Mouse (Mus musculus) embryonic facial prominence, embryonic 10.5 days (tissue): ENCODE measurements around the gene Wnk1. TPM values are rescaled to one million over a fixed set of nuclear protein-coding genes. Genes with fewer than 3 reads are reported as not detected.
A peak's percentile ranks its signal among the peaks of the same experiment; 100 is the strongest.

Experiments
- DNase-seq: peaks from one replicate; pipeline ENCODE4 v3.0.0-alpha.2; 2017; ENCODE audit warnings: low spot score
- H3K27ac ChIP-seq: fragments of 300-500 bp; sonication (generic); replicated peaks from 2 replicates; pipeline ENCODE4 v1.5.1; 2016; ENCODE audit warnings: mild to moderate bottlenecking
- H3K27me3 ChIP-seq: fragments of 300-500 bp; sonication (generic); replicated peaks from 2 replicates; pipeline ENCODE4 v1.6.1; 2016; ENCODE audit warnings: low read depth, mild to moderate bottlenecking; ENCODE audit not compliant: poor library complexity, severe bottlenecking
- H3K36me3 ChIP-seq: fragments of 300-500 bp; sonication (generic); replicated peaks from 2 replicates; pipeline ENCODE4 v1.6.1; 2016; ENCODE audit warnings: mild to moderate bottlenecking, moderate library complexity
- H3K4me1 ChIP-seq: fragments of 300-500 bp; sonication (generic); 2 replicates; pipeline ENCODE4 v1.6.1; 2016
- H3K4me3 ChIP-seq: fragments of 300-500 bp; sonication (generic); 2 replicates; pipeline ENCODE4 v1.5.1; 2016; ENCODE audit warnings: mild to moderate bottlenecking, moderate library complexity
- H3K9me3 ChIP-seq: fragments of 300-500 bp; sonication (generic); 2 replicates; pipeline ENCODE4 v1.6.1; 2016; ENCODE audit warnings: mild to moderate bottlenecking
- WGBS: fragments of 180-500 bp; shearing (Covaris S2); methylation state at CpG from one replicate; pipeline ENCODE4 v1.1.7; 2016; 5-methylcytosine and 5-hydroxymethylcytosine counted together
- polyA plus RNA-seq: library from polyadenylated mRNA; unstranded; fragments of >200 nt; fragmentation: Nextera tagmentation; extraction: Ambion mirVana; gene quantifications from 2 replicates; pipeline ENCODE4 v1.2.1, GENCODE M21; 2016

Wnk1 gene
- polyA plus RNA-seq, 1 experiment from 2014 or later: 49.5 TPM

GRCm38 (mm10) chr6:119924235-119925005 lies 114.1 kb downstream of the Wnk1 start:
- no peak for DNase-seq
- 58% methylated on average over 4 of the region's 4 CpGs for WGBS
- Histone ChIP-seq H3K36me3 (peaks cover 97% of the 10 kb centered on the region), H3K4me3 (no peak overlapping the region), H3K4me1 (no peaks in the 10 kb centered on the region), H3K27me3 (no peaks in the 10 kb centered on the region), H3K9me3 (no peaks in the 10 kb centered on the region), H3K27ac (no peak overlapping the region)

- 90% methylated on average over 4 of the region's 4 CpGs for WGBS
- Histone ChIP-seq H3K27me3 (no peaks in the 10 kb centered on the region), H3K27ac (no peak overlapping the region), H3K36me3 (peaks cover 95% of the 10 kb centered on the region), H3K4me3 (no peak overlapping the region), H3K4me1 (no peaks in the 10 kb centered on the region), H3K9me3 (no peaks in the 10 kb centered on the region)
- no peak for DNase-seq
Observed at GRCm38 (mm10) chr6:119922544-119922943, 115.9 kb downstream of the Wnk1 start.

- no peak for DNase-seq
- H3K27ac ChIP-seq: no peak overlapping the region
- 88% methylated on average over 3 of the region's 3 CpGs for WGBS
- H3K36me3 ChIP-seq: peaks cover 94% of the 10 kb centered on the region
- H3K4me3 ChIP-seq: no peak overlapping the region
- H3K4me1 ChIP-seq: no peaks in the 10 kb centered on the region
- no peaks in the 10 kb centered on the region for H3K27me3 ChIP-seq
- H3K9me3 ChIP-seq: no peaks in the 10 kb centered on the region
Observed at GRCm38 (mm10) chr6:119922136-119922535, 116.3 kb downstream of the Wnk1 start.

GRCm38 (mm10) chr6:119918561-119919181 lies 119.8 kb downstream of the Wnk1 start:
- H3K27ac ChIP-seq: no peak overlapping the region
- no peaks in the 10 kb centered on the region for H3K27me3 ChIP-seq
- peaks cover 92% of the 10 kb centered on the region for H3K36me3 ChIP-seq
- no peaks in the 10 kb centered on the region for H3K4me1 ChIP-seq
- no peak for DNase-seq
- 91% methylated on average over 16 of the region's 16 CpGs for WGBS
- H3K9me3 ChIP-seq: no peaks in the 10 kb centered on the region
- H3K4me3 ChIP-seq: no peak overlapping the region

GRCm38 (mm10) chr6:119915710-119916109 lies 122.8 kb downstream of the Wnk1 start:
- H3K27me3 ChIP-seq: no peaks in the 10 kb centered on the region
- peaks cover 91% of the 10 kb centered on the region for H3K36me3 ChIP-seq
- H3K4me1 ChIP-seq: no peaks in the 10 kb centered on the region
- H3K27ac ChIP-seq: no peak overlapping the region
- H3K4me3 ChIP-seq: no peak overlapping the region
- DNase-seq: no peak
- no peaks in the 10 kb centered on the region for H3K9me3 ChIP-seq
- WGBS: 90% methylated on average over 5 of the region's 5 CpGs

GRCm38 (mm10) chr6:119912046-119912445 lies 126.4 kb downstream of the Wnk1 start:
- 80% methylated on average over 5 of the region's 5 CpGs for WGBS
- H3K27me3 ChIP-seq: no peaks in the 10 kb centered on the region
- peaks cover 65% of the 10 kb centered on the region for H3K36me3 ChIP-seq
- no peaks in the 10 kb centered on the region for H3K9me3 ChIP-seq
- no peak for DNase-seq
- no peaks in the 10 kb centered on the region for H3K4me1 ChIP-seq
- H3K4me3 ChIP-seq: no peak overlapping the region
- H3K27ac ChIP-seq: no peak overlapping the region

GRCm38 (mm10) chr6:119905461-119905860 lies 133.0 kb downstream of the Wnk1 start:
- WGBS: 90% methylated on average over 5 of the region's 5 CpGs
- no peak for DNase-seq
- Histone ChIP-seq H3K4me1 (peaks cover 13% of the 10 kb centered on the region), H3K36me3 (peaks cover 22% of the 10 kb centered on the region), H3K27me3 (no peaks in the 10 kb centered on the region), H3K27ac (no peak overlapping the region), H3K4me3 (no peak overlapping the region), H3K9me3 (no peaks in the 10 kb centered on the region)

- Histone ChIP-seq H3K4me3 (peak overlapping the region; percentile 79), H3K27ac (peak overlapping the region; percentile 91), H3K27me3 (no peaks in the 10 kb centered on the region), H3K36me3 (peaks cover 22% of the 10 kb centered on the region), H3K9me3 (no peaks in the 10 kb centered on the region), H3K4me1 (peaks cover 13% of the 10 kb centered on the region)
- DNase-seq: no peak
- WGBS: 24% methylated on average over 15 of the region's 15 CpGs
Observed at GRCm38 (mm10) chr6:119903081-119903789, 135.2 kb downstream of the Wnk1 start.

- Histone ChIP-seq H3K4me1 (peaks cover 13% of the 10 kb centered on the region), H3K4me3 (peak within 1 kb of the TSS; percentile 79), H3K27me3 (no peaks in the 10 kb centered on the region), H3K27ac (peak within 1 kb of the TSS; percentile 91), H3K9me3 (no peaks in the 10 kb centered on the region), H3K36me3 (peaks cover 18% of the 10 kb centered on the region)
- WGBS: 2% methylated on average over 67 of the region's 67 CpGs
- peak; percentile 89 for DNase-seq
Observed at GRCm38 (mm10) chr6:119902204-119903080, 136.0 kb downstream of the Wnk1 start, which contains the start of gene Rad52. Rad52 (plus strand) TSS chr6:119902698.

- Histone ChIP-seq H3K27ac (no peak overlapping the region), H3K4me3 (no peak overlapping the region), H3K27me3 (0 out of 2 replicates have a peak, but pooled peaks cover 8% of the 10 kb centered on the region), H3K36me3 (no peaks in the 10 kb centered on the region), H3K4me1 (no peaks in the 10 kb centered on the region), H3K9me3 (no peaks in the 10 kb centered on the region)
- DNase-seq: no peak
- 80% methylated on average over 7 of the region's 7 CpGs for WGBS
Observed at GRCm38 (mm10) chr6:119892711-119893110, 145.8 kb downstream of the Wnk1 start.

- H3K27ac ChIP-seq: no peak overlapping the region
- no peaks in the 10 kb centered on the region for H3K36me3 ChIP-seq
- no peak for DNase-seq
- no peak overlapping the region for H3K4me3 ChIP-seq
- 84% methylated on average over 7 of the region's 7 CpGs for WGBS
- 0 out of 2 replicates have a peak, but pooled peaks cover 5% of the 10 kb centered on the region for H3K4me1 ChIP-seq
- H3K27me3 ChIP-seq: no peaks in the 10 kb centered on the region
- H3K9me3 ChIP-seq: no peaks in the 10 kb centered on the region
Observed at GRCm38 (mm10) chr6:119883151-119883550, 155.3 kb downstream of the Wnk1 start.
